22 mouse cellular contexts compared by ENCODE assay signal in the genomic region with DNA sequence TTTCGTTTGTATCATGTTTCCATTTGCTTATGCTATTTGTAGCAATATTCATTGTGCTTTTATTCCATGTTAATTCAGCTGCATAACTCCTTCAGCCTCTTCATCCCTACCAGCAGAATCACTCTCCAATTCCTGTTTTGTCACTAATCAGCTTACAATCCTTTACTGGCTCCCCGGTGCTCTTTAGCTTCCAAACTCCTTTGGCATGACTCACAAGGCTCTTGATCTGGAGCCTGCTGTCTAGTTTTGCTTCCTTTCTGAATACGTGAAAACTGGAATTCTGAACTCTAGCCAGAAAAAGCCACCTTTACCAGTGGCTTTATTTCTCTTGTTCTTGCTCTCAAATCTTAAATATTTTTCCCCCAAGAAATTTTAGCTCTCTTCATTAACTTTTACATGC. TPM values are rescaled to one million over a fixed set of nuclear protein-coding genes. Genes with fewer than 3 reads are reported as not detected.
DNase-seq lines count a peak whose midpoint lies in the region; ATAC-seq and TF ChIP-seq lines count a peak whose summit lies in the region.
"Had no signal": no experiment of that assay in that cellular context is flagged by ENCODE, and none has a peak within 500 bp of the region (broad histone marks: within the 10 kb centered on the region; RNA-seq: fewer than 3 reads in every experiment).

No protein-coding gene starts in this region.

- DNase-seq in adrenal gland, postnatal 36 days = peak; percentile 9 to 28
- no peak for DNase-seq in adrenal gland, postnatal 25 days
- DNase-seq in heart, adult 18-20 months = peak; percentile 16 to 27
- DNase-seq in heart, postnatal 25 days (ENCODE audit: low spot score) = no peak
- DNase-seq in 3T3-L1 (ENCODE audit: low read depth, low spot score) = peak; percentile 77
- DNase-seq in brain, embryonic 14.5 days (ENCODE audit: low read depth) = peak; percentile 43
- DNase-seq: B cell, adult 2 months; gastrocnemius, postnatal 14 days; layer of hippocampus, postnatal 36 days; lung, adult 2 months; right cerebral cortex, postnatal 4 days; thymus, postnatal 25 days had no signal

- TF ChIP-seq POLR2A in brain, embryonic 14.5 days (IDR thresholded peaks at IDR 0.05; ENCODE audit: borderline replicate concordance, extremely low read depth, insufficient read depth, insufficient read length, poor library complexity, severe bottlenecking) = no peak

- ATAC-seq in granulocyte monocyte progenitor cell, adult 5-6 weeks (replicated peaks; ENCODE audit: poor library complexity, severe bottlenecking) = no peak
- ATAC-seq: intestine, embryonic 16.5 days had no signal

- no peak for TF ChIP-seq CTCF in brain, embryonic 14.5 days (IDR thresholded peaks at IDR 0.05; ENCODE audit: borderline replicate concordance, extremely low read depth, insufficient read depth, insufficient read length)

- intact Hi-C loops in heart, postnatal 25 days (cut with DNase I) = no loop called here

RNA-seq across cellular contexts. Expression of a gene that starts 56.3 kb away (rescaled TPM):
- total RNA-seq in adrenal gland, postnatal 36 days (2021) = not detected
- not detected in 2 replicates for total RNA-seq in adrenal gland, postnatal 25 days (2021)
- total RNA-seq in heart, adult 18-20 months (2021) = not detected
- not detected for total RNA-seq in heart, postnatal 25 days (2021)
- not detected in 2 replicates for polyA plus RNA-seq in brain, embryonic 14.5 days (2012; rRNA removed)
- total RNA-seq in granulocyte monocyte progenitor cell, adult 5-6 weeks (2014; fragmentation: Nextera tagmentation) = not detected in 2 replicates
- total RNA-seq in granulocyte monocyte progenitor cell, adult 5-6 weeks (2017) = not detected in 2 replicates
- total RNA-seq: gastrocnemius, postnatal 14 days; layer of hippocampus, postnatal 36 days; left cerebral cortex, postnatal 36 days had no signal
- polyA plus RNA-seq: hindbrain, embryonic 15.5 days; intestine, embryonic 16.5 days; kidney, embryonic 15.5 days; large intestine, adult 2 months; liver, embryonic 11.5 days; lung, adult 2 months; macrophage; midbrain, embryonic 12.5 days; neural tube, embryonic 15.5 days had no signal

Comparison
In these comparisons a context has a peak if more than half of its experiments do, and no peak if none do; other contexts are left out.
1. DNase-seq: peak in adrenal gland, postnatal 36 days (2 of 2), heart, adult 18-20 months (2 of 2), 3T3-L1 (single experiment) and brain, embryonic 14.5 days (single experiment); none in adrenal gland, postnatal 25 days (single experiment) and heart, postnatal 25 days (single experiment).